Mouse (Mus musculus) E14TG2a.4 (cell line): ENCODE measurements around the gene Aox3.

Experiments
- CTCF ChIP-seq: conservative IDR thresholded peaks from 2 replicates; pipeline ENCODE4 v1.5.1; 2014; ENCODE audit warnings: low read length
- NANOG ChIP-seq: IDR thresholded peaks from 2 replicates; pipeline ENCODE4 v1.6.1; 2014; ENCODE audit warnings: borderline replicate concordance, low read length, mixed read lengths

GRCm38 (mm10) chr1:58091992-58092560 lies 20.9 kb upstream of the Aox3 start:
- TF ChIP-seq CTCF: no peak
- TF ChIP-seq NANOG: no peak
